ENCODE assay signal across 19 mouse cellular contexts in the genomic region with DNA sequence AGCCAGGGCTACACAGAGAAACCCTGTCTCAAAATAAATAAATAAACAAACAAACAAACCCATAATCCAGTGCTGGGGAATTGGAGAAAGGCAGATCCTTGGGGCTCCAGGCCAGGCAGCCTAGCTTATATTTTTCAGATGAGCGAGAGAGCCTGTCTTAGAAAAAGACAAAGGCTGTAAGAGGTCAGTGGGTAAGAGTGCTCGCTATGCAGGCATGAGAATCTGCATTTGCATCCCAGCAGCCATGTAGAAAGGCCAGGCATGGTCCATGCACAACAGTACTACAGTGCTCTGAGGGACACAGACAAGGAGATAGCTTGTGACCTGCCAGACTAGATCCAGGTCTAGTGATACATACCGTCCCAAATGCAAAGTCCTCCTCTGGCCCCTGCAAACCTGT.
"Had no signal": no experiment of that assay in that cellular context is flagged by ENCODE, and none has a peak within 500 bp of the region (broad histone marks: within the 10 kb centered on the region; RNA-seq: fewer than 3 reads in every experiment).

No protein-coding gene starts in this region.

- H3K36me3 ChIP-seq: lung, embryonic 15.5 days; midbrain, embryonic 12.5 days; neural tube, embryonic 12.5 days had no signal

- H3K4me1 ChIP-seq: lung, embryonic 15.5 days had no signal

- H3K4me3 ChIP-seq: lung, embryonic 15.5 days; megakaryocyte, embryonic 14.5 days; midbrain, embryonic 12.5 days; neural tube, embryonic 12.5 days had no signal

- H3K9ac ChIP-seq: liver, embryonic 14.5 days; lung, embryonic 15.5 days; midbrain, embryonic 12.5 days; neural tube, embryonic 12.5 days had no signal

- H3K9me3 ChIP-seq: lung, embryonic 15.5 days; megakaryocyte, embryonic 14.5 days; midbrain, embryonic 12.5 days; neural tube, embryonic 12.5 days had no signal

- H3K4me2 ChIP-seq: lung, embryonic 15.5 days; midbrain, embryonic 12.5 days; neural tube, embryonic 12.5 days had no signal

- H3K27ac ChIP-seq: liver, embryonic 14.5 days; lung, embryonic 15.5 days; macrophage; midbrain, embryonic 12.5 days; neural tube, embryonic 12.5 days had no signal

- DNase-seq: lung, adult 2 months; lung, postnatal 14 days; lung, postnatal 36 days; midbrain, embryonic 14.5 days; retina, postnatal 1 day; right cerebral cortex, adult 18-20 months; right cerebral cortex, postnatal 25 days; right cerebral cortex, postnatal 4 days; spleen, adult 18-20 months; thymus, adult 18-20 months; thymus, postnatal 14 days; thymus, postnatal 36 days had no signal

- ATAC-seq: lung, postnatal 0 days had no signal

- H3K27me3 ChIP-seq: lung, embryonic 15.5 days; midbrain, embryonic 12.5 days; neural tube, embryonic 12.5 days had no signal
